In the genomic region with DNA sequence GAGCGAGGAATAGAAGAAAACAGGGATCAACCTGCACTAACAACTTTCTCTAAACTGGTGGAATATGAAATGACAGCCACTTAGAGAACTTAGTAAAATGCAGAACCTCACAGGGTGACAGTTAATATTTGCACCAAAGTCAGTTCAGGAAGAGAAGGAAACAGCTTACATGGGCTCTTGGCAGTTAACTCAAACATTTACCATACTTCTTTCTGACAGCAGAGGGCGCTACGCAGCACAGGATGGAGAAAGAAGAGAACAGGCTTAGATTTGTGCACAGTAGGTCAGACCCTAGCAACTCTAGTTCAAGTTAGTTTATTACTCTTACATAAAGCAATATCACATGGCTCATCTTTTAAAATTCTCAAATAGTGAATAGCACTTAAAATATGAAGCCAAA, we compare ENCODE assay signal across 9 mouse cellular contexts.
DNase-seq lines count a peak whose midpoint lies in the region; ATAC-seq lines count a peak whose summit lies in the region.
"Had no signal": no experiment of that assay in that cellular context is flagged by ENCODE, and none has a peak within 500 bp of the region (broad histone marks: within the 10 kb centered on the region; RNA-seq: fewer than 3 reads in every experiment).

No protein-coding gene starts in this region.

- no peaks in the 10 kb centered on the region for H3K9me3 ChIP-seq in intestine, embryonic 14.5 days (ENCODE audit: control insufficient read depth, low read length)
- H3K9me3 ChIP-seq in intestine, embryonic 15.5 days: no peaks in the 10 kb centered on the region

- DNase-seq in intestine, embryonic 14.5 days (ENCODE audit: low spot score): peak; percentile 74
- DNase-seq in Muller cell, postnatal 12 days (ENCODE audit: inconsistent ontology term): peak; percentile 11
- DNase-seq in cerebellum, postnatal 10 days: peak; percentile 87 to 91
- DNase-seq in heart, adult 8-10 months (ENCODE audit: low spot score): peak; percentile 82
- peak; percentile 33 to 82 for DNase-seq in layer of hippocampus, postnatal 25 days (ENCODE audit: extremely low spot score in 1 of 2, low spot score in 1 of 2)
- peak; percentile 19 to 38 for DNase-seq in natural killer cell, adult 2 months (ENCODE audit: low spot score in 2 of 2)
- DNase-seq in thymus, postnatal 36 days: peak; percentile 9 to 11

- WGBS in intestine, embryonic 14.5 days: 31% methylated on average over 3 of the region's 3 CpGs
- WGBS in intestine, embryonic 15.5 days: 37% methylated on average over 3 of the region's 3 CpGs

- no peak overlapping the region for H3K4me2 ChIP-seq in intestine, embryonic 14.5 days (ENCODE audit: low read length)
- no peak overlapping the region for H3K4me2 ChIP-seq in intestine, embryonic 15.5 days (replicated peaks)

- peaks cover 9% of the 10 kb centered on the region for H3K4me1 ChIP-seq in intestine, embryonic 14.5 days (replicated peaks; ENCODE audit: control insufficient read depth, insufficient read depth, low read length)
- 0 out of 2 replicates have a peak, but pooled peaks cover 4% of the 10 kb centered on the region for H3K4me1 ChIP-seq in intestine, embryonic 15.5 days (replicated peaks)

- ATAC-seq in intestine, embryonic 14.5 days (replicated peaks; ENCODE audit: low FRiP score, low TSS enrichment, low read depth): no peak
- no peak for ATAC-seq in intestine, embryonic 15.5 days

- no peak overlapping the region for H3K9ac ChIP-seq in intestine, embryonic 14.5 days (ENCODE audit: low read length)
- no peak overlapping the region for H3K9ac ChIP-seq in intestine, embryonic 15.5 days

- H3K36me3 ChIP-seq in intestine, embryonic 14.5 days (ENCODE audit: control insufficient read depth, insufficient read depth, low read length): no peaks in the 10 kb centered on the region
- H3K36me3 ChIP-seq in intestine, embryonic 15.5 days: no peaks in the 10 kb centered on the region

- H3K27ac ChIP-seq in intestine, embryonic 14.5 days (ENCODE audit: low read depth): no peak overlapping the region
- no peak overlapping the region for H3K27ac ChIP-seq in intestine, embryonic 15.5 days
- H3K27ac ChIP-seq: macrophage had no signal

- no peaks in the 10 kb centered on the region for H3K27me3 ChIP-seq in intestine, embryonic 14.5 days (replicated peaks; ENCODE audit: control insufficient read depth, insufficient read depth, low read length)
- H3K27me3 ChIP-seq in intestine, embryonic 15.5 days (replicated peaks): no peaks in the 10 kb centered on the region

- no peak overlapping the region for H3K4me3 ChIP-seq in intestine, embryonic 14.5 days (ENCODE audit: low read depth, low read length)
- no peak overlapping the region for H3K4me3 ChIP-seq in intestine, embryonic 15.5 days (replicated peaks)

Comparison
In these comparisons a context has a peak if more than half of its experiments do, and no peak if none do; other contexts are left out.
1. DNase-seq: peak in every context shown above with its lines; median percentile 89 in cerebellum, postnatal 10 days; 82 in heart, adult 8-10 months; 74 in intestine, embryonic 14.5 days; 58 in layer of hippocampus, postnatal 25 days; 28 in natural killer cell, adult 2 months; 11 in Muller cell, postnatal 12 days; 10 in thymus, postnatal 36 days.